Mouse (Mus musculus): Measurements from ENCODE around the gene Ripor3.

Ripor3 gene

GRCm38 (mm10) chr2:168028376-168028775, 18.0 kb upstream of the Ripor3 start:
- DNase-seq: no peak

GRCm38 (mm10) chr2:168026467-168026866, 16.0 kb upstream of the Ripor3 start:
- DNase-seq: no peak

GRCm38 (mm10) chr2:168025882-168026281, 15.5 kb upstream of the Ripor3 start:
- peak; percentile 43 for DNase-seq

DNA sequence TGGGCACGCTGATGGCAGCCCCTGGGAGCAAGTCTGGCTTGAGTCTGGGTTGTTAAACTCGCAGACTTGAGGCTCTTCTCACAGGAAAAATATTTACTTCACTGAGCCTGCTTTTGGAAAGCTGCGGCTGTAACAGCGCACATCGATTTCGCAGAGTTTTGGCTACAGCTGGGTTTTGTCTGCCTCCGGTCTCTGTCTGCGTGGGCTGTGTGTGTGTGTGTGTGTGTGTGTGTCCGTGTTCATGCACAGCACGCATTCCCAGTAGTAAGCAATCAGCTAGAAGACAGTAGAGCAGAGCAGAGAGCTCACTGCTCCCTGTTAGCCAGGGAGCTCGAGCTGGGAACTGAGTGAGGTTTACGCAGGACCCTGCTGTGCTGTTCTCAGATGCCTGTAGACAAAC, 14.8 kb upstream of the Ripor3 start:
- no peak for DNase-seq

- no peak for DNase-seq
Observed at GRCm38 (mm10) chr2:168023763-168024402, 13.5 kb upstream of the Ripor3 start.

DNA sequence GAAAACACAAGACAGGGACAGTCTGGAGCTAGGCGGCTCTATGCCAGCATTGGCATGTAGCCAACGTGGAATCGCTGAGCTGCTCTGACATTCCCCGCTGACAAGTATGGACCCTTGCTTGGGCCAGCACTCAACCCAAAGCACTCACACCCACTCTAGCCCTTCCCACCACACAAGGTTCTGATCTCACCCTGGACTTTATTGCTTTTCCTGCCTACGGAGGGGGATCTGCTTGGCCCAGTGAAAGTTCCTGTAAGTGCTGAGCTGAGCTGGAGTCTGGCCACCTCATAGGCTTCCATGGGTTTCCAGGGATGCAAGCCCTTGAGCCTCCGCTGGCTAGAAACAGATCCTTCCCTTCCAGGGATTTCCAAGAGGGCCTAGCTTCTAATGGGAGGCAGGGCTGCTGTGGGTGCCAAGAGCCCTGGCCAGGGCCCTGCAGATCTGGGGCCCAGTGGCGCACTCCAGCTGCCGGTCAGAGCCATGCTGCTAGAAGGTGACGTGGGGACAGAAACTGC, 8.8 kb upstream of the Ripor3 start:
- DNase-seq: no peak

DNA sequence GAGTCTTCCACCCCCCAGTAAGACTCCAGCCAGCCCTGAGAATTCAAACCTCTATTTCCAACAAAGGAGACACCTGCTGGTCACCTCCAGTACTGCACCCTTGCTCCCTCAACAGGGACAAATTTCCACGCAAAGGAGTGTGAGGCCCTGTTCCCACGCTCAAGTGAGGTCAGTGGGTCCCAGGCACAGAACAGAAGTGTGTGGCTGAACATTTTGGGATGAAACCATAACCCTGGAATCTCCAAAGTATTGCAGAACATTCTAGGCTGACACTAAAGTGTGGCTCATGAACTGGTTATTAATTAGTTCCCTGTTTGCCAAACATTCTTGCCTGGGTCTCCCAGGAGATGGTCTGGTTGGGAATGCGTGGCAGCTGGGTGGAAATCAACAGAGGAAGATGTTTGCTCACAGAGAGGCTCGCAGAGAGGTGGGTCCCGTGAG, 6.6 kb upstream of the Ripor3 start:
- peak; percentile 88 for DNase-seq

- no peak for DNase-seq
Observed at GRCm38 (mm10) chr2:168010893-168011292, 475 bp upstream of the Ripor3 start.

GRCm38 (mm10) chr2:168008132-168008531, 2.3 kb downstream of the Ripor3 start:
- no peak for DNase-seq

GRCm38 (mm10) chr2:168006489-168006888, 3.9 kb downstream of the Ripor3 start:
- DNase-seq: no peak

- DNase-seq: no peak
Observed at GRCm38 (mm10) chr2:168005616-168006015, 4.8 kb downstream of the Ripor3 start.

DNA sequence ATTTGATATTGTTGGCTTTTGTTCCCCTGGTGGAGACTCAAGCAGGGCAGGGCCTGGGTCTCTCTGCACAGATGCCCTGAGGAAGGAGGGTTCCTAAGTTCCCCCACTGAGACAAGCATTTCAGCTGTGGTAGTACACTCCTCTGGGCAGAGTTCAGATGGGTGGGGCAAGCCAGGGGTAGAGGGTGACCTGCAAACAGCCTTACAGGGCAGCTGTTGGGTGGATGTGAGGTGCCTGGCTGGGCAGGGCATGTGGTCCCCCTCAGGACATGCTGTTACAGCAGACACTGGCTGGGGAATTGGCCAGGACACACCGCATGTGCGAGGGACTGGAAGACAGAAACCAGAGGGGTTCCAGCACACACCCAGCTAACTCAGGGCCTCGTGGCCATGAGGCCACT, 5.4 kb downstream of the Ripor3 start:
- DNase-seq: no peak

DNA sequence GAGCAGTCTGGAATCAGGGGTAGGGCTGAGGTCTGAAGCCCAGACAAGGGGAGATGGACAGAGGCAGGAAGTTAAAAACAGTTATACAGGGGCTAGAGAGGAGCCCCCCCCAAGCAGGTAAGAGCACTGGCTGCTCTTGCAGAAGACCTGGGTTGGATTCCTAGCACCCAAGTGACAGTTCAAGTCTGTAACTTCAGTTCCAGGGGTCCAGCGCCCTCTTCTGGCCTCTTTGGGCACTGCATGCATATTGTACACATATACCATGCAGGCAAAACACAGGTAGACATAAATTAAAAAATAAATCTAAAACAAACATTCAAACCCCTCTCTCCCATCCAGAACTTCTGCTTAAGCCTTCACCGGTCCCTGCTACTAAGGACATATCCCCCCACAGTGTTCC, 6.0 kb downstream of the Ripor3 start:
- DNase-seq: no peak

DNA sequence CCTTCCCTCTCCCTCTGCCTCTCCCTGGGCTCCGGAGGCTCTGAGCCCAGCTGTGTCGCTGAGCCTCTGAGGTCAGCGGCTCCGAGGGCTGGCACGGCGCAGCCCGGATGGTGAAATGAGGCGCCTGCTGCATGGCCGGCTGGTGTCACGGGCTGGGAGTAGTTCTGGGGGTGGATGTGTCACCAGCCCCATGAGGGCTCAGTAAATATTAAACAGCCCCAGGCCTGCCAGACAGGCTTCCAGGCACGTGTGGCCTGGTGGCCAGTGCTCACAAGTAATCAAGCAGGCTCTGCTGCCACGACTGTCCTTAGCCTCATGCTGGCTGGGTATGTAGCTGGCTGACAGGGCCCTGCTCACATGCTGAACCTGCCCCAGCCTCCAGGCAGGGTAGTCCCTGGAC, 7.0 kb downstream of the Ripor3 start:
- no peak for DNase-seq

GRCm38 (mm10) chr2:168002884-168003283, 7.5 kb downstream of the Ripor3 start:
- no peak for DNase-seq

- no peak for DNase-seq
Observed at GRCm38 (mm10) chr2:168002188-168002587, 8.2 kb downstream of the Ripor3 start.

DNA sequence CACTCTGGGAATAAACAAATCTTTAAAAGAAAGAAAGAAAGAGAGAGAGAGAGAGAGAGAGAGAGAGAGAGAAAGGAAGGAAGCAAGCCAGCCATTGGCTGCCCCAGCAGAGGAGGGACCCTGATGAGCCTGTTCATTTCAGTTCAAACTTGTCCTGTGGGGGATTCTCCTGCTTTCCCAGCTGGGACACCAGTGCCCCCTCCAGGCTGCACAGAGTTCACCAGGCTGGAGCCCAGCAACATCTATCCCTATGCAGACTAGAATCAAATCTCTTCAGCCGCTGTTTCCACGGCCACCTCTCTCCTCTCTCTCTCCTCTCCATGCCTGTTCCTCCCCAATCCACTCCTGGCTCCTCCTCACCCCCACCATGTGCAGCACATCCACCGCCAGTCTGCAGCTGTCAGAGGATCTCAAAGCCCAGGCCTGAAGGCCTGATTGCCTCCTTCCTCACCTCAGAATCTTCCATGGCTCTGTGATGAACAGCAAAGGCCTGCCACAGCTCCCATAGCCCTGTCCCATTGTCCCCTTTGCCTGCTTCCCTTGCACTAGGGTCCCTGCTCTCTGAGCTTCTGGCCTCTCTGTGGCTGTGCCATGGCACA, 11.2 kb downstream of the Ripor3 start:
- no peak for DNase-seq

DNA sequence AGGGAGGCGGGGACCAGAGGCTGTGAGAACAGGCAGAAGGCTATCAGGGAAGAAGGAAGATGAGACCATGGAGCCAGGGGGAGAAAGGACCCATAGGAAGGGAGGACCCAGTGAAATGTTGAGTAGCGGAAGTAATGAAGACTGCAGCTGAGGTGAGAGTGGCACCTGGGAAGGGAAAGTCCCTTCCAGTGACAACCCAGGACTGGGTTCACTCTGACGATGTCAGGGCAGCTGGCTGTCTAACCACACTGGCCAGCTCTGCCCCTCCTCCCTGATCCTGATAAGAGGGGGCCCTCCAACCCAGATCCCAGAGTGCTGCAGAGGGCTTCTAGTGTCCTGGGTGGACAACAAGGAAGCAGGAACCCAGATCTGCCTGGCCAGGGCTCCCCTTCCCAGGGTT, 12.9 kb downstream of the Ripor3 start:
- DNase-seq: no peak

DNA sequence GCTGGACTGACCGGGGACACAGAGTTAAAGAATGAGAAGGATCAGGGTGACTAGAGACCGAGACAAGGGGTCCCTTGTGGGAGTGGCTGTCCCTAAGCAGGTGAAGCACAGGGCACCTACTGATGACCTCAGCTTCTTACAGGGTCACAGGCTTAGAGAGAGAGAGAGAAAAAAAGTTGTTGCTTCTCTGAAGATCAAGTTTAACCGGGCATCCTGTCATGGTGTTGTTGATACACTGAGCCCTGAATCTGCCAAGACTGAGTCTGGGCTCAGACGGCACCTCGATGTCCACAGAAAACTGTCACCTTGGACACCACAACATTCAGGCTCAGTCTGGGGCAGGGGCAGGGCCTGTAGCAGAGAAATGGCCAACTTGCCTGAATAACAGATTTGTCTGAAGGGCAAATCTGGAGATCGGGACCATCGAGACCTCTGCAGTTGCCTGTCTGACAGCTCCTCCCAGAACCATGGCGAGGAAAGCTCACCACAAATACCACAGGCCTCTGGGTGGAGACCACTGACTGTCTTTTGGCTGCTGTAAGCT, 13.7 kb downstream of the Ripor3 start:
- DNase-seq: no peak

DNA sequence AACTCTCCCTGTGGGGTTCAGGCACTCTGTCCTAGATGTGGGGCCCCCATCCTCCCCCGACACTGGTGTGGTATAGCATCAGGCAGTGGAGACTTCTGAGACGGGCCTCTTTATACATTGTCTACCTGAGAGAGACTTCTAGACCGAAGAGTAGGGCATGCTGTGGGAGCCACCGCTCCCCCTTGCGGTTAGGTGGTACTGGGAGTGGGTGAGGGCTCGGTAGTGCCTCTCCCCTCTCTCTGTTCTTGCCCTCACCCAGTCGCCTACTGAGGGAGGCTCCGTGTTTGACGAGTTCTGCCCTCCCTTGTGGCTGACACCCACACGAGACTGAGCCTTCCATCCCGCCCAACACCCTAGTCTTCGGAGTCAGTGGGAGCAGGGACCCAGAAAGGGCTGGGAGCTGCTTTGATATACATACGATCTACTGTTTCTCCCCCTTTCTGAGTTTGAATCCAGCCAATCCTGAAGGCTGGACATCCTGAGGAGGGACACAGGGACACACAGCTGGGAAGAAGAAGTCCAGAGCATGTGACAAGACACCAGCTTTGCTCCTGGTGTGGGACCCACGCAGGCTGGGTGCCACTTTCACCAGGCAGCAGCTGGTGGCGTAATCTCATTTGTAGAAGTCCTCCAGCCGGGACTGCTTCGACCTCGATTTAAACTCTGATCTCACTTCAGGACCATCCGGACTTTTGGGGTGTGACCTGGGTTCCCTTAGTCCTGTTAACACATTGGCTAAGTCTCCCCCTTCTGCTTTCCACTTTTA, 14.4 kb downstream of the Ripor3 start:
- peak; percentile 61 for DNase-seq

DNA sequence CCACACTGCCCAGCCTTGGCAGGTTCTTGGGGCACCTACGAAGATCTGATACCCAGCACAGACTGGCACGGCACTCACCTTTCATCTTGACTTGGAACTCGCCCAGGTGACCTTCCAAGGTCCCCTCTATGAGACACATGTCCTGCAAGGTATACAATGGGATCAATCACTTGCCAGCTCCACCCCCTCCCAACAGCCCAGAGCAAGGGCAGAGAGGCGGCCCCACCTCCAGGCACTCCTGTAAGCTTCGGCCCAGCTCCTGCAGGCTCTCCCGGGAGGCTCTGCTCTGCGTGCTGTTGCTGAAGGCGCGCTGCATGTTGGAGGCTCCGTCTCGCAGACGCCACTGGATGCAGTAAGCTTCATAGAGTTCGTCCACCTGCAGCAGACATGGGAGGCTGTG, 17.2 kb downstream of the Ripor3 start:
- DNase-seq: no peak

GRCm38 (mm10) chr2:167989310-167989709, 21.1 kb downstream of the Ripor3 start:
- DNase-seq: peak; percentile 40

DNA sequence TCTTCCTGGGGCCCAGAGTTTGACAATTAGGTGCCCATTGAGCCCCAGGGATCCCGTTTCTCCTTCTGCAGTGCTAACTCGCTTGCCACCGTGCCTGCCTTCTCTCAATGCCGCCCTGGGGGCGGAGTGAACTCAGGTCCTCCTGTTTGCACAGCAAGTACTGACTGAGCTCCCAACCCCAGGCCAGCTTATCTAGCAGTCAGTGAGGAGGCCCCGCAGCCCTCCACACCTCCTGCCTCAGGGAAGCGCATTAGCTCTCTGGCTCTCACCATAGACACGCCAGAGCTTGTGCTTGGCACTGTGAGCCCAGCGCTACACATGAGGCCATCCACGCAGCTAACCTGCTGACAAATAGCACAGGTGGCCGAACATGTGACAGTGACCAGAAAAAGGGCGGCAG, 22.8 kb downstream of the Ripor3 start:
- no peak for DNase-seq

GRCm38 (mm10) chr2:167986762-167987161, 23.7 kb downstream of the Ripor3 start:
- peak; percentile 83 for DNase-seq
